Mouse (Mus musculus): ENCODE measurements around the gene Cnpy3. TPM values are rescaled to one million over a fixed set of nuclear protein-coding genes. Genes with fewer than 3 reads are reported as not detected.

Gene Cnpy3
- polyA plus RNA-seq (2012; rRNA removed) (15.0 and 18.0 TPM in 2 replicates), polyA plus RNA-seq (2014; fragmentation: Nextera tagmentation; extraction: Ambion mirVana) (17.7 and 20.7 TPM in 2 replicates)

DNA sequence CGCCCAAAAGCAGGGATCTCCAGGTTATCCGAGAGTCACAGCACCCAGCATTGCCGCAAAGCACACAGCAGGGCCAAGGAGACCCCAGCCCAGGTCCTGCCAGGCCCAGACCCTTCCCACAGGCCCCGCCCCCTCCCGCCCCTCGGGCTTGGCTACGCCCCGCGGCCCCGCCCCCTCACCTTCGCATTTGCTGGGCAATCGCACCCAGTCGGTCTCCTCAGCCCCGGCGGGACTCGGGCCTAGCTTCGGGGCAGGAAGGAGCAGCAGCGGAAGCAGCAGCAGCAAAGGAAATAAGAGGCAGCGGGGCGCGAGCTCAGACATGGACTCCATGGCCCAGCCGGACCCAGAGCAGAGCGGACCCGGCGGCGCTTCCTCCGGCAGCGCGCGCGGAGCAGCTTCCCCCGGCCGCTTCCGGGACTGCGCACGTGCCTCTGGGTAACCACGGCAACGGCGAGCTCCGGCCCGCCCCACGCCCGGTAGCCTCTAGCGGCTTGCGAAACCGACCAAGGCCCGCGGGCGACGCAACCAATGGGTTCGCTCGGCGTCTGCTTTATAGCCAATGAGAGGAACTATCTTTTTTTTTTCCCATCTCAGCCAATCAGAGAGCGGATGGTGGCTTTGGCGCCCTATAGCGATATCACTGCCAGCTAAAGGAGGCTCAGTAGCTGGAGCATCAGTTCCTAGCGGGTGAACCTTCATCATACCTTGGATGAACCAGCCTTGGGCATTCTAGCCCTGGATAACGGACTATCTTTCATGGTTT is at the start of gene Cnpy3:
TSS of gene Cnpy3 (minus strand) at position 421 of the 763 bp plus-strand sequence.
- peaks cover 9 to 12% of the 10 kb centered on the region in 2 experiments for H3K4me1 ChIP-seq (replicated peaks; ENCODE audit: control insufficient read depth in 2 of 2, insufficient read depth in 2 of 2, low read length in 1 of 2)
- H3K9me3 ChIP-seq (ENCODE audit: control insufficient read depth, low read length): no peaks in the 10 kb centered on the region
- ATAC-seq (ENCODE audit: insufficient read depth): peak; percentile 100
- peak; percentile 95 to 96 (median 96) for DNase-seq (ENCODE audit: low read depth in 3 of 3, low spot score in 3 of 3)
- peak within 1 kb of the TSS; percentile 76 for H3K9ac ChIP-seq (replicated peaks)
- peaks cover under 1% of the 10 kb centered on the region; the same call in 1 of the 2 replicates for H3K36me3 ChIP-seq (replicated peaks; ENCODE audit: control insufficient read depth, insufficient read depth, low read depth)
- H3K4me3 ChIP-seq (ENCODE audit: insufficient read depth in 1 of 2, low read depth in 2 of 2, low read length in 2 of 2): peak within 1 kb of the TSS; percentile 73 to 86
- WGBS (ENCODE audit: insufficient replicate concordance): under 1% methylated on average over 58 of the region's 58 CpGs
- peak within 1 kb of the TSS; percentile 60 for H3K27ac ChIP-seq
- no peaks in the 10 kb centered on the region for H3K27me3 ChIP-seq (ENCODE audit: control insufficient read depth, insufficient read depth, low read length)
- TF ChIP-seq EP300 (IDR thresholded peaks at IDR 0.05; ENCODE audit: low read depth): 0 out of 2 replicates have a peak, but pooled peaks have one; percentile 28
- TF ChIP-seq CTCF (IDR thresholded peaks at IDR 0.05; ENCODE audit: low read depth): no peak
- peak within 1 kb of the TSS; percentile 79 for H3K4me2 ChIP-seq (ENCODE audit: low read depth)

GRCm38 (mm10) chr17:46801761-46802160 is 49.7 kb upstream of the Cnpy3 start:
- no peak overlapping the region for H3K27ac ChIP-seq
- no peaks in the 10 kb centered on the region for H3K9me3 ChIP-seq (ENCODE audit: control insufficient read depth, low read length)
- H3K4me2 ChIP-seq (ENCODE audit: low read depth): no peak overlapping the region
- ATAC-seq (ENCODE audit: insufficient read depth): no peak
- no peaks in the 10 kb centered on the region for H3K27me3 ChIP-seq (ENCODE audit: control insufficient read depth, insufficient read depth, low read length)
- TF ChIP-seq EP300 (IDR thresholded peaks at IDR 0.05; ENCODE audit: low read depth) (no peak), CTCF (IDR thresholded peaks at IDR 0.05; ENCODE audit: low read depth) (no peak)
- peaks cover 17% of the 10 kb centered on the region for H3K36me3 ChIP-seq (replicated peaks; ENCODE audit: control insufficient read depth, insufficient read depth, low read depth)
- DNase-seq (ENCODE audit: low read depth in 3 of 3, low spot score in 3 of 3): no peak
- no peak overlapping the region for H3K4me3 ChIP-seq (ENCODE audit: insufficient read depth in 1 of 2, low read depth in 2 of 2, low read length in 2 of 2)
- 71% methylated on average over 6 of the region's 6 CpGs for WGBS (ENCODE audit: insufficient replicate concordance)
- no peak overlapping the region for H3K9ac ChIP-seq (replicated peaks)
- H3K4me1 ChIP-seq (replicated peaks; ENCODE audit: control insufficient read depth in 2 of 2, insufficient read depth in 2 of 2, low read length in 1 of 2): peaks cover 0 to 3% of the 10 kb centered on the region in 2 experiments; a peak in 1 of 4 replicates

GRCm38 (mm10) chr17:46799680-46800079 is 47.7 kb upstream of the Cnpy3 start:
- Histone ChIP-seq H3K4me1 (replicated peaks; ENCODE audit: control insufficient read depth in 2 of 2, insufficient read depth in 2 of 2, low read length in 1 of 2) (peaks cover 0 to 3% of the 10 kb centered on the region in 2 experiments; a peak in 1 of 4 replicates), H3K9ac (replicated peaks) (no peak overlapping the region), H3K4me3 (ENCODE audit: insufficient read depth in 1 of 2, low read depth in 2 of 2, low read length in 2 of 2) (no peak overlapping the region), H3K9me3 (ENCODE audit: control insufficient read depth, low read length) (no peaks in the 10 kb centered on the region), H3K27ac (no peak overlapping the region), H3K27me3 (ENCODE audit: control insufficient read depth, insufficient read depth, low read length) (no peaks in the 10 kb centered on the region), H3K4me2 (ENCODE audit: low read depth) (no peak overlapping the region), H3K36me3 (replicated peaks; ENCODE audit: control insufficient read depth, insufficient read depth, low read depth) (peaks cover 9% of the 10 kb centered on the region)
- DNase-seq (ENCODE audit: low read depth in 3 of 3, low spot score in 3 of 3): no peak
- 62% methylated on average over 10 of the region's 10 CpGs for WGBS (ENCODE audit: insufficient replicate concordance)
- no peak for ATAC-seq (ENCODE audit: insufficient read depth)
- no peak for TF ChIP-seq CTCF (IDR thresholded peaks at IDR 0.05; ENCODE audit: low read depth)
- TF ChIP-seq EP300 (IDR thresholded peaks at IDR 0.05; ENCODE audit: low read depth): no peak

DNA sequence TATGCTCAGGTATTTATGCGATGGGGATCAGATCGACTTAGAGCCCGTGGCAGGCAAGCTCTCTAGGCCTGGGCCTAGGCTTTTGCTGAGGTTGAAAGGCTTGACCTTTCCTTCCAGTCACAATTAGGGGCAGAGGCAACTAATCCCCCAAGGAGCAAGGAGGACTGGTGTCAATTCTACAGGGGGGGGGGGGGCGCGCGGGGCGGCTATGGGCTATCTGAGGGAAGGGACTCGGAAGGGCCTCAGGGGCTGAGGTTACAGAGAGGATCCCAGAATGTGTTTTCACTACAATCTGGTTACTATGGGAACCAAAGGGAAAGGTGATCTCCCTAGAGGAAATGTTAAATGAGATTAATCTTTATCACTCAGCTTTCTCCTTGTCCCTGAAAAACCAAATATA is 45.4 kb upstream of the Cnpy3 start:
- no peak overlapping the region for H3K4me2 ChIP-seq (ENCODE audit: low read depth)
- DNase-seq (ENCODE audit: low read depth in 3 of 3, low spot score in 3 of 3) (no peak), ATAC-seq (ENCODE audit: insufficient read depth) (no peak)
- no peak overlapping the region for H3K27ac ChIP-seq
- no peak overlapping the region for H3K9ac ChIP-seq (replicated peaks)
- TF ChIP-seq CTCF (IDR thresholded peaks at IDR 0.05; ENCODE audit: low read depth): no peak
- no peak for TF ChIP-seq EP300 (IDR thresholded peaks at IDR 0.05; ENCODE audit: low read depth)
- peaks cover 0 to 12% of the 10 kb centered on the region in 2 experiments; a peak in 2 of 4 replicates for H3K4me1 ChIP-seq (replicated peaks; ENCODE audit: control insufficient read depth in 2 of 2, insufficient read depth in 2 of 2, low read length in 1 of 2)
- peaks cover 9% of the 10 kb centered on the region for H3K36me3 ChIP-seq (replicated peaks; ENCODE audit: control insufficient read depth, insufficient read depth, low read depth)
- H3K27me3 ChIP-seq (ENCODE audit: control insufficient read depth, insufficient read depth, low read length): no peaks in the 10 kb centered on the region
- no peak overlapping the region for H3K4me3 ChIP-seq (ENCODE audit: insufficient read depth in 1 of 2, low read depth in 2 of 2, low read length in 2 of 2)
- 87% methylated on average over 7 of the region's 8 CpGs for WGBS (ENCODE audit: insufficient replicate concordance)
- no peaks in the 10 kb centered on the region for H3K9me3 ChIP-seq (ENCODE audit: control insufficient read depth, low read length)

GRCm38 (mm10) chr17:46796743-46797142 is 44.7 kb upstream of the Cnpy3 start:
- H3K27ac ChIP-seq: no peak overlapping the region
- TF ChIP-seq EP300 (IDR thresholded peaks at IDR 0.05; ENCODE audit: low read depth): no peak
- TF ChIP-seq CTCF (IDR thresholded peaks at IDR 0.05; ENCODE audit: low read depth): no peak
- H3K4me2 ChIP-seq (ENCODE audit: low read depth): no peak overlapping the region
- no peaks in the 10 kb centered on the region for H3K9me3 ChIP-seq (ENCODE audit: control insufficient read depth, low read length)
- H3K36me3 ChIP-seq (replicated peaks; ENCODE audit: control insufficient read depth, insufficient read depth, low read depth): peaks cover 9% of the 10 kb centered on the region
- no peaks in the 10 kb centered on the region for H3K27me3 ChIP-seq (ENCODE audit: control insufficient read depth, insufficient read depth, low read length)
- no peak for ATAC-seq (ENCODE audit: insufficient read depth)
- DNase-seq (ENCODE audit: low read depth in 3 of 3, low spot score in 3 of 3): no peak
- no peak overlapping the region for H3K9ac ChIP-seq (replicated peaks)
- WGBS (ENCODE audit: insufficient replicate concordance): 87% methylated on average over 4 of the region's 4 CpGs
- H3K4me3 ChIP-seq (ENCODE audit: insufficient read depth in 1 of 2, low read depth in 2 of 2, low read length in 2 of 2): no peak overlapping the region
- peaks cover 0 to 9% of the 10 kb centered on the region in 2 experiments; a peak in 2 of 4 replicates for H3K4me1 ChIP-seq (replicated peaks; ENCODE audit: control insufficient read depth in 2 of 2, insufficient read depth in 2 of 2, low read length in 1 of 2)
